Mouse (Mus musculus): ENCODE results near the gene Ap1g2. TPM values are rescaled to one million over a fixed set of nuclear protein-coding genes. Genes with fewer than 3 reads are reported as not detected.

Gene Ap1g2
- total and polyA plus RNA-seq, 3 experiments: 12.6 to 47.9 TPM; not detected in 1

DNA sequence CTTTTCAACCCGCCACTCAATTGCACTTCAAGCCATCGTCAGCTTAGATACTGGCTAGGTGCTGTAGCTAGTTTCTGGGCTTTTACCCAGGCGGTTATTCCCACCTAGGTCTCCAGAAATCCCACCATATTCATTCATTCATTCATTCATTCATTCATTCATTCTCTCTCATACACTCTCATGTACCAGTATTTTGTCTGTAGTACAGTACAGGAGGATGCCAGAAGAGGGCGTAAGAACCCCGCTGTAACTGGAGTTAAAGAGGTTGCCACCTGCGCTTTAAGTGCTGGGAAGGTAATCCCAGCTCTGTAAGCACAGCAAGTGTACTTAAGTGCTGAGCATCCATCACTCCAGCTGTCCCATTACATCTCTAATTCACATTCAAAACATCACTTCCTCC lies 12.5 kb downstream of the Ap1g2 start (continued):
- TF ChIP-seq SIN3A (IDR thresholded peaks at IDR 0.05; ENCODE audit: low read length) (peak; percentile 66), MEF2A (IDR thresholded peaks at IDR 0.05; ENCODE audit: extremely low read depth, insufficient replicate concordance, low read depth, low read length, poor library complexity, severe bottlenecking) (no peak), MYC (IDR thresholded peaks at IDR 0.05; ENCODE audit: low read depth, low read length) (no peak), SMC3 (IDR thresholded peaks at IDR 0.05; ENCODE audit: low read depth, low read length) (peak; percentile 28; the same call in 1 of the 2 replicates), USF2 (IDR thresholded peaks at IDR 0.05; ENCODE audit: borderline replicate concordance in 1 of 2, insufficient read depth in 1 of 2, low read depth in 1 of 2, low read length in 2 of 2) (no peak), GABPA (IDR thresholded peaks at IDR 0.05; ENCODE audit: low read depth, low read length) (no peak), HCFC1 (IDR thresholded peaks at IDR 0.05; ENCODE audit: low read depth, low read length) (peak; percentile 59; the same call in 1 of the 2 replicates), ELF1 (IDR thresholded peaks at IDR 0.05; ENCODE audit: low read depth, low read length) (0 out of 2 replicates have a peak, but pooled peaks have one; percentile 15), MAZ (IDR thresholded peaks at IDR 0.05; ENCODE audit: low read depth, low read length) (no peak)

GRCm38 (mm10) chr14:55092011-55092577 lies 14.3 kb downstream of the Ap1g2 start, which contains the start of gene Zfhx2:
TSS of gene Zfhx2 (minus strand) at chr14:55092324.
- H3K4me1 ChIP-seq (ENCODE audit: control insufficient read depth in 1 of 2, insufficient read depth in 2 of 2, low read length in 2 of 2): peaks cover 0 to 12% of the 10 kb centered on the region in 2 experiments; a peak in 3 of 4 replicates
- H3K27ac ChIP-seq (ENCODE audit: control insufficient read depth, low read depth, low read length): peak within 1 kb of the TSS; percentile 60
- peak in 1 of 2 experiments; percentile 53; a peak in 2 of 4 replicates for TF ChIP-seq POLR2A (IDR thresholded peaks at IDR 0.05; ENCODE audit: control insufficient read depth in 1 of 2, insufficient read depth in 1 of 2, low read depth in 1 of 2, low read length in 2 of 2, poor library complexity in 1 of 2)
- no peak for TF ChIP-seq RCOR1 (IDR thresholded peaks at IDR 0.05; ENCODE audit: low read depth, low read length)
- no peak for TF ChIP-seq USF1 (IDR thresholded peaks at IDR 0.05; ENCODE audit: low read depth, low read length)
- peak; percentile 96 for TF ChIP-seq HCFC1 (IDR thresholded peaks at IDR 0.05; ENCODE audit: low read depth, low read length)
- TF ChIP-seq UBTF (IDR thresholded peaks at IDR 0.05; ENCODE audit: borderline replicate concordance, insufficient read depth, low read depth, low read length): no peak
- TF ChIP-seq MAX (IDR thresholded peaks at IDR 0.05; ENCODE audit: low read length): 0 out of 2 replicates have a peak, but pooled peaks have one; percentile 1
- no peak for TF ChIP-seq ZNF384 (IDR thresholded peaks at IDR 0.05; ENCODE audit: low read depth, low read length)
- TF ChIP-seq NELFE (IDR thresholded peaks at IDR 0.05; ENCODE audit: low read depth, low read length): no peak
- TF ChIP-seq MYB (IDR thresholded peaks at IDR 0.05; ENCODE audit: low read depth, low read length): no peak
- TF ChIP-seq CHD2 (IDR thresholded peaks at IDR 0.05; ENCODE audit: low read length): no peak
- no peak for TF ChIP-seq ZKSCAN1 (IDR thresholded peaks at IDR 0.05; ENCODE audit: low read depth, low read length)
- peak; percentile 57 for TF ChIP-seq MAZ (IDR thresholded peaks at IDR 0.05; ENCODE audit: low read depth, low read length)
- no peak for TF ChIP-seq EP300 (IDR thresholded peaks at IDR 0.05; ENCODE audit: low read depth in 1 of 2, low read length in 2 of 2)
- TF ChIP-seq POLR2AphosphoS2 (IDR thresholded peaks at IDR 0.05; ENCODE audit: low read length): no peak
- TF ChIP-seq TBP (IDR thresholded peaks at IDR 0.05; ENCODE audit: low read depth, low read length): no peak
- no peak for TF ChIP-seq USF2 (IDR thresholded peaks at IDR 0.05; ENCODE audit: borderline replicate concordance in 1 of 2, insufficient read depth in 1 of 2, low read depth in 1 of 2, low read length in 2 of 2)
- no peak for TF ChIP-seq ZC3H11A (IDR thresholded peaks at IDR 0.05; ENCODE audit: low read depth, low read length)
- TF ChIP-seq GABPA (IDR thresholded peaks at IDR 0.05; ENCODE audit: low read depth, low read length): no peak
- no peak for TF ChIP-seq POLR2AphosphoS5 (IDR thresholded peaks at IDR 0.05; ENCODE audit: borderline replicate concordance, low read depth, low read length)
- peak; percentile 35 for TF ChIP-seq ELF1 (IDR thresholded peaks at IDR 0.05; ENCODE audit: low read depth, low read length)
- no peak for TF ChIP-seq CHD1 (IDR thresholded peaks at IDR 0.05; ENCODE audit: low read depth, low read length)
- TF ChIP-seq SIN3A (IDR thresholded peaks at IDR 0.05; ENCODE audit: low read length): peak; percentile 67
- TF ChIP-seq SMC3 (IDR thresholded peaks at IDR 0.05; ENCODE audit: low read depth, low read length): no peak
- TF ChIP-seq NRF1 (IDR thresholded peaks at IDR 0.05; ENCODE audit: insufficient read depth, low read depth, low read length, poor library complexity, severe bottlenecking): peak; percentile 79
- TF ChIP-seq ETS1 (IDR thresholded peaks at IDR 0.05; ENCODE audit: low read depth, low read length): 0 out of 2 replicates have a peak, but pooled peaks have one; percentile 22
- no peak for TF ChIP-seq CTCF (IDR thresholded peaks at IDR 0.05 in 2 of 3, conservative IDR thresholded peaks at IDR 0.05 in 1 of 3; ENCODE audit: control insufficient read depth in 1 of 3, insufficient read depth in 1 of 3, low read depth in 2 of 3, low read length in 3 of 3, poor library complexity in 1 of 3, severe bottlenecking in 1 of 3)
- no peak for TF ChIP-seq TAL1 (IDR thresholded peaks at IDR 0.05; ENCODE audit: low read length)
- no peak for TF ChIP-seq MEF2A (IDR thresholded peaks at IDR 0.05; ENCODE audit: extremely low read depth, insufficient replicate concordance, low read depth, low read length, poor library complexity, severe bottlenecking)
- H3K9me3 ChIP-seq (replicated peaks; ENCODE audit: insufficient read depth, low read length): no peaks in the 10 kb centered on the region
- peak within 1 kb of the TSS; percentile 69 for H3K9ac ChIP-seq (ENCODE audit: control insufficient read depth, low read depth, low read length, poor library complexity, severe bottlenecking)
- H3K36me3 ChIP-seq (ENCODE audit: control insufficient read depth in 1 of 2, insufficient read depth in 2 of 2, low read length in 2 of 2): peaks cover 0 to 4% of the 10 kb centered on the region in 2 experiments; a peak in 1 of 4 replicates
- peak; percentile 96 for DNase-seq (ENCODE audit: low read depth, low spot score)
- peaks cover 7% of the 10 kb centered on the region for H3K79me2 ChIP-seq (ENCODE audit: control insufficient read depth, insufficient read depth, low read length, poor library complexity)
- peak within 1 kb of the TSS; percentile 92 to 99 for H3K4me3 ChIP-seq (ENCODE audit: control insufficient read depth in 1 of 2, insufficient read depth in 1 of 2, low read depth in 2 of 2, low read length in 2 of 2)
- H3K27me3 ChIP-seq (ENCODE audit: control insufficient read depth in 1 of 2, insufficient read depth in 2 of 2, low read length in 2 of 2): no peaks in the 10 kb centered on the region
